Mouse (Mus musculus) liver, embryonic 16.5 days (tissue): ENCODE data around the gene Adamts12. TPM values are rescaled to one million over a fixed set of nuclear protein-coding genes. Genes with fewer than 3 reads are reported as not detected.

Experiments used
- ATAC-seq: fragments of 200-750 bp; cut with Nextera tagmentation; 2 replicates; pipeline ENCODE4 v1.8.0; 2017; ENCODE audit warnings: low read depth, mild to moderate bottlenecking, moderate number of reproducible peaks, moderate library complexity
- H3K27ac ChIP-seq: fragments of 300-500 bp; sonication (generic); 2 replicates; pipeline ENCODE4 v1.5.1; 2014; ENCODE audit warnings: mild to moderate bottlenecking, low read length
- H3K27me3 ChIP-seq: fragments of 300-500 bp; sonication (generic); 2 replicates; pipeline ENCODE4 v1.6.1; 2014; ENCODE audit warnings: low read depth, low read length, mixed read lengths; ENCODE audit not compliant: control insufficient read depth, insufficient read depth
- H3K36me3 ChIP-seq: fragments of 300-500 bp; sonication (generic); 2 replicates; pipeline ENCODE4 v1.6.1; 2014; ENCODE audit warnings: mild to moderate bottlenecking; ENCODE audit not compliant: control insufficient read depth, insufficient read depth
- H3K4me1 ChIP-seq: fragments of 300-500 bp; sonication (generic); 2 replicates; pipeline ENCODE4 v1.6.1; 2014; ENCODE audit warnings: low read depth, low read length, mixed read lengths; ENCODE audit not compliant: control insufficient read depth
- H3K4me2 ChIP-seq: fragments of 300-500 bp; sonication (generic); 2 replicates; pipeline ENCODE4 v1.6.1; 2014; ENCODE audit warnings: low read depth, low read length, mixed read lengths
- H3K4me3 ChIP-seq: fragments of 300-500 bp; sonication (generic); 2 replicates; pipeline ENCODE4 v1.5.1; 2014; ENCODE audit warnings: low read depth, mild to moderate bottlenecking, low read length
- H3K9ac ChIP-seq: fragments of 300-500 bp; sonication (generic); 2 replicates; pipeline ENCODE4 v1.6.1; 2014; ENCODE audit warnings: low read depth, low read length
- H3K9me3 ChIP-seq: fragments of 300-500 bp; sonication (generic); replicated peaks from 2 replicates; pipeline ENCODE4 v1.6.1; 2016; ENCODE audit warnings: low read length; ENCODE audit not compliant: control insufficient read depth
- WGBS: fragments of 180-500 bp; shearing (Covaris S2); extraction: QIAGEN DNeasy Blood & Tissue Kit; methylation state at CpG from one replicate; pipeline ENCODE4 v1.1.7; 2014; ENCODE audit not compliant: insufficient replicate concordance; 5-methylcytosine and 5-hydroxymethylcytosine counted together
- polyA plus RNA-seq: library from polyadenylated mRNA; unstranded; fragments of >200 nt; fragmentation: Nextera tagmentation; extraction: Ambion mirVana; gene quantifications from 2 replicates; pipeline ENCODE4 v1.2.1, GENCODE M21; 2015

The Adamts12 gene
- polyA plus RNA-seq, 1 experiment from 2014 or later, result 0.34 TPM

GRCm38 (mm10) chr15:11121721-11122120 is 57.1 kb downstream of the Adamts12 start:
- no peaks in the 10 kb centered on the region for H3K36me3 ChIP-seq
- H3K9me3 ChIP-seq, result no peaks in the 10 kb centered on the region
- 19% methylated on average over 1 of the region's 1 CpGs for WGBS
- no peak overlapping the region for H3K9ac ChIP-seq
- H3K4me2 ChIP-seq, result no peak overlapping the region
- no peaks in the 10 kb centered on the region for H3K27me3 ChIP-seq
- no peak overlapping the region for H3K4me3 ChIP-seq
- H3K4me1 ChIP-seq, result no peaks in the 10 kb centered on the region
- no peak for ATAC-seq
- no peak overlapping the region for H3K27ac ChIP-seq

- Histone ChIP-seq H3K9me3 (no peaks in the 10 kb centered on the region), H3K27ac (no peak overlapping the region), H3K4me3 (no peak overlapping the region), H3K36me3 (no peaks in the 10 kb centered on the region), H3K27me3 (no peaks in the 10 kb centered on the region), H3K9ac (no peak overlapping the region), H3K4me2 (no peak overlapping the region), H3K4me1 (no peaks in the 10 kb centered on the region)
- ATAC-seq, result no peak
Observed at GRCm38 (mm10) chr15:11125361-11125760, 60.8 kb downstream of the Adamts12 start.

- WGBS, result 44% methylated on average over 6 of the region's 6 CpGs
- Histone ChIP-seq H3K4me3 (no peak overlapping the region), H3K36me3 (no peaks in the 10 kb centered on the region), H3K27ac (no peak overlapping the region), H3K27me3 (no peaks in the 10 kb centered on the region), H3K4me1 (no peaks in the 10 kb centered on the region), H3K9ac (no peak overlapping the region), H3K4me2 (no peak overlapping the region), H3K9me3 (no peaks in the 10 kb centered on the region)
- no peak for ATAC-seq
Observed at GRCm38 (mm10) chr15:11128457-11128856, 63.9 kb downstream of the Adamts12 start.

- Histone ChIP-seq H3K27me3 (no peaks in the 10 kb centered on the region), H3K4me2 (no peak overlapping the region), H3K9me3 (no peaks in the 10 kb centered on the region), H3K4me3 (no peak overlapping the region), H3K9ac (no peak overlapping the region), H3K27ac (no peak overlapping the region), H3K36me3 (no peaks in the 10 kb centered on the region), H3K4me1 (no peaks in the 10 kb centered on the region)
- ATAC-seq, result no peak
- WGBS, result 57% methylated on average over 5 of the region's 5 CpGs
Observed at GRCm38 (mm10) chr15:11132586-11133558, 68.3 kb downstream of the Adamts12 start.

GRCm38 (mm10) chr15:11145581-11145980 is 81.0 kb downstream of the Adamts12 start:
- WGBS, result 38% methylated on average over 3 of the region's 3 CpGs
- Histone ChIP-seq H3K4me1 (no peaks in the 10 kb centered on the region), H3K4me2 (no peak overlapping the region), H3K9me3 (no peaks in the 10 kb centered on the region), H3K9ac (no peak overlapping the region), H3K36me3 (no peaks in the 10 kb centered on the region), H3K27me3 (no peaks in the 10 kb centered on the region), H3K27ac (no peak overlapping the region), H3K4me3 (no peak overlapping the region)
- no peak for ATAC-seq

- no peaks in the 10 kb centered on the region for H3K4me1 ChIP-seq
- H3K27ac ChIP-seq, result no peak overlapping the region
- 50% methylated on average over 6 of the region's 6 CpGs for WGBS
- no peak overlapping the region for H3K4me3 ChIP-seq
- H3K27me3 ChIP-seq, result no peaks in the 10 kb centered on the region
- no peaks in the 10 kb centered on the region for H3K36me3 ChIP-seq
- no peak overlapping the region for H3K4me2 ChIP-seq
- no peaks in the 10 kb centered on the region for H3K9me3 ChIP-seq
- no peak overlapping the region for H3K9ac ChIP-seq
- no peak for ATAC-seq
Observed at GRCm38 (mm10) chr15:11159386-11159785, 94.8 kb downstream of the Adamts12 start.

- Histone ChIP-seq H3K4me1 (no peaks in the 10 kb centered on the region), H3K27me3 (no peaks in the 10 kb centered on the region), H3K9me3 (no peaks in the 10 kb centered on the region), H3K27ac (no peak overlapping the region), H3K4me3 (no peak overlapping the region), H3K4me2 (no peak overlapping the region), H3K9ac (no peak overlapping the region), H3K36me3 (no peaks in the 10 kb centered on the region)
- 36% methylated on average over 2 of the region's 2 CpGs for WGBS
- ATAC-seq, result no peak
Observed at GRCm38 (mm10) chr15:11160759-11161158, 96.2 kb downstream of the Adamts12 start.

GRCm38 (mm10) chr15:11165883-11166282 is 101.3 kb downstream of the Adamts12 start:
- no peak for ATAC-seq
- WGBS, result 53% methylated on average over 3 of the region's 3 CpGs

GRCm38 (mm10) chr15:11173884-11174470 is 109.4 kb downstream of the Adamts12 start:
- H3K9ac ChIP-seq, result no peak overlapping the region
- H3K9me3 ChIP-seq, result no peaks in the 10 kb centered on the region
- no peak overlapping the region for H3K4me2 ChIP-seq
- H3K27me3 ChIP-seq, result no peaks in the 10 kb centered on the region
- no peak overlapping the region for H3K27ac ChIP-seq
- H3K4me3 ChIP-seq, result no peak overlapping the region
- WGBS, result 80% methylated on average over 7 of the region's 7 CpGs
- no peaks in the 10 kb centered on the region for H3K4me1 ChIP-seq
- no peak for ATAC-seq
- H3K36me3 ChIP-seq, result no peaks in the 10 kb centered on the region

More at GRCm38 (mm10) chr15:11165883-11166282, 101.3 kb downstream of the Adamts12 start:
- Histone ChIP-seq H3K36me3 (no peaks in the 10 kb centered on the region), H3K4me2 (no peak overlapping the region), H3K27me3 (no peaks in the 10 kb centered on the region), H3K4me1 (no peaks in the 10 kb centered on the region), H3K27ac (no peak overlapping the region), H3K4me3 (no peak overlapping the region), H3K9me3 (no peaks in the 10 kb centered on the region), H3K9ac (no peak overlapping the region)
